Mouse (Mus musculus): ENCODE data around the gene Bcl2l10. TPM values are rescaled to one million over a fixed set of nuclear protein-coding genes. Genes with fewer than 3 reads are reported as not detected.

The Bcl2l10 gene
- total and polyA plus RNA-seq, 2 experiments from 2014 or later = not detected

- WGBS = 72% methylated on average over 5 of the region's 5 CpGs
- H3K9me3 ChIP-seq (ENCODE audit: low read length) = no peaks in the 10 kb centered on the region
- H3K4me1 ChIP-seq (ENCODE audit: insufficient read depth) = no peaks in the 10 kb centered on the region
- no peaks in the 10 kb centered on the region for H3K27me3 ChIP-seq (ENCODE audit: insufficient read depth, low read length)
- no peak overlapping the region for H3K4me3 ChIP-seq (ENCODE audit: low read depth, low read length)
- no peaks in the 10 kb centered on the region for H3K36me3 ChIP-seq (ENCODE audit: insufficient read depth)
- no peak overlapping the region for H3K27ac ChIP-seq (ENCODE audit: low read depth, low read length)
- no peak overlapping the region for H3K9ac ChIP-seq
- TF ChIP-seq CTCF (IDR thresholded peaks at IDR 0.05; ENCODE audit: low read depth) = no peak
- H3K4me2 ChIP-seq (ENCODE audit: low read depth) = no peak overlapping the region
- ATAC-seq (no peak), DNase-seq (no peak)
These were observed 38.9 kb upstream of the Bcl2l10 start for GRCm38 (mm10) chr9:75308621-75309020.

- H3K36me3 ChIP-seq (ENCODE audit: insufficient read depth) = no peaks in the 10 kb centered on the region
- 0 out of 2 replicates have a peak, but pooled peaks have one; percentile 23 for ATAC-seq
- TF ChIP-seq CTCF (IDR thresholded peaks at IDR 0.05; ENCODE audit: low read depth) = peak; percentile 89
- peak; percentile 90 for DNase-seq
- no peak overlapping the region for H3K4me3 ChIP-seq (ENCODE audit: low read depth, low read length)
- no peak overlapping the region for H3K9ac ChIP-seq
- H3K4me2 ChIP-seq (ENCODE audit: low read depth) = no peak overlapping the region
- H3K27me3 ChIP-seq (ENCODE audit: insufficient read depth, low read length) = no peaks in the 10 kb centered on the region
- no peaks in the 10 kb centered on the region for H3K9me3 ChIP-seq (ENCODE audit: low read length)
- peaks cover 12% of the 10 kb centered on the region for H3K4me1 ChIP-seq (ENCODE audit: insufficient read depth)
- 18% methylated on average over 4 of the region's 4 CpGs for WGBS
- no peak overlapping the region for H3K27ac ChIP-seq (ENCODE audit: low read depth, low read length)
These were observed 35.5 kb upstream of the Bcl2l10 start for GRCm38 (mm10) chr9:75312008-75312407.

- H3K9me3 ChIP-seq (ENCODE audit: low read length) = no peaks in the 10 kb centered on the region
- peak; percentile 56 for DNase-seq
- H3K36me3 ChIP-seq (ENCODE audit: insufficient read depth) = peaks cover 4% of the 10 kb centered on the region; the same call in 1 of the 2 replicates
- H3K4me2 ChIP-seq (ENCODE audit: low read depth) = peak overlapping the region; percentile 76
- H3K27ac ChIP-seq (ENCODE audit: low read depth, low read length) = peak overlapping the region; percentile 88
- peak overlapping the region; percentile 79 for H3K4me3 ChIP-seq (ENCODE audit: low read depth, low read length)
- H3K9ac ChIP-seq = peak overlapping the region; percentile 80
- H3K27me3 ChIP-seq (ENCODE audit: insufficient read depth, low read length) = no peaks in the 10 kb centered on the region
- TF ChIP-seq CTCF (IDR thresholded peaks at IDR 0.05; ENCODE audit: low read depth) = peak; percentile 21; the same call in 1 of the 2 replicates
- peaks cover 12% of the 10 kb centered on the region for H3K4me1 ChIP-seq (ENCODE audit: insufficient read depth)
- peak; percentile 40 for ATAC-seq
- 28% methylated on average over 11 of the region's 11 CpGs for WGBS
These were observed 34.3 kb upstream of the Bcl2l10 start for GRCm38 (mm10) chr9:75313138-75313831.

- peak overlapping the region; percentile 88 for H3K27ac ChIP-seq (ENCODE audit: low read depth, low read length)
- peak overlapping the region; percentile 76 for H3K4me2 ChIP-seq (ENCODE audit: low read depth)
- no peaks in the 10 kb centered on the region for H3K27me3 ChIP-seq (ENCODE audit: insufficient read depth, low read length)
- 3% methylated on average over 48 of the region's 52 CpGs for WGBS
- peaks cover 4% of the 10 kb centered on the region; the same call in 1 of the 2 replicates for H3K36me3 ChIP-seq (ENCODE audit: insufficient read depth)
- peak; percentile 36 for TF ChIP-seq CTCF (IDR thresholded peaks at IDR 0.05; ENCODE audit: low read depth)
- peak overlapping the region; percentile 79 for H3K4me3 ChIP-seq (ENCODE audit: low read depth, low read length)
- peak overlapping the region; percentile 80 for H3K9ac ChIP-seq
- no peaks in the 10 kb centered on the region for H3K9me3 ChIP-seq (ENCODE audit: low read length)
- peaks cover 12% of the 10 kb centered on the region for H3K4me1 ChIP-seq (ENCODE audit: insufficient read depth)
- peak; percentile 92 for ATAC-seq
- peak; percentile 84 for DNase-seq
These were observed 33.6 kb upstream of the Bcl2l10 start for GRCm38 (mm10) chr9:75313832-75314516.

- Histone ChIP-seq H3K4me3 (ENCODE audit: low read depth, low read length) (peak overlapping the region; percentile 79), H3K9ac (peak overlapping the region; percentile 80), H3K27me3 (ENCODE audit: insufficient read depth, low read length) (no peaks in the 10 kb centered on the region), H3K27ac (ENCODE audit: low read depth, low read length) (peak overlapping the region; percentile 88), H3K4me1 (ENCODE audit: insufficient read depth) (peaks cover 12% of the 10 kb centered on the region), H3K36me3 (ENCODE audit: insufficient read depth) (peaks cover 4% of the 10 kb centered on the region; the same call in 1 of the 2 replicates), H3K9me3 (ENCODE audit: low read length) (no peaks in the 10 kb centered on the region), H3K4me2 (ENCODE audit: low read depth) (peak overlapping the region; percentile 76)
- ATAC-seq (peak; percentile 64), DNase-seq (peak; percentile 71)
- no peak; the same call in 1 of the 2 replicates for TF ChIP-seq CTCF (IDR thresholded peaks at IDR 0.05; ENCODE audit: low read depth)
- 4% methylated on average over 22 of the region's 22 CpGs for WGBS
These were observed 32.9 kb upstream of the Bcl2l10 start for GRCm38 (mm10) chr9:75314517-75315105.

- Histone ChIP-seq H3K27ac (ENCODE audit: low read depth, low read length) (no peak overlapping the region), H3K36me3 (ENCODE audit: insufficient read depth) (peaks cover 4% of the 10 kb centered on the region; the same call in 1 of the 2 replicates), H3K9me3 (ENCODE audit: low read length) (no peaks in the 10 kb centered on the region), H3K9ac (no peak overlapping the region), H3K27me3 (ENCODE audit: insufficient read depth, low read length) (no peaks in the 10 kb centered on the region), H3K4me2 (ENCODE audit: low read depth) (peak overlapping the region; percentile 76), H3K4me1 (ENCODE audit: insufficient read depth) (peaks cover 12% of the 10 kb centered on the region), H3K4me3 (ENCODE audit: low read depth, low read length) (peak overlapping the region; percentile 79)
- TF ChIP-seq CTCF (IDR thresholded peaks at IDR 0.05; ENCODE audit: low read depth) = no peak
- ATAC-seq (no peak), DNase-seq (no peak)
- WGBS = 76% methylated on average over 3 of the region's 3 CpGs
These were observed 32.3 kb upstream of the Bcl2l10 start for GRCm38 (mm10) chr9:75315238-75315637.
